ENCODE assay signal across 11 mouse cellular contexts in the genomic region with DNA sequence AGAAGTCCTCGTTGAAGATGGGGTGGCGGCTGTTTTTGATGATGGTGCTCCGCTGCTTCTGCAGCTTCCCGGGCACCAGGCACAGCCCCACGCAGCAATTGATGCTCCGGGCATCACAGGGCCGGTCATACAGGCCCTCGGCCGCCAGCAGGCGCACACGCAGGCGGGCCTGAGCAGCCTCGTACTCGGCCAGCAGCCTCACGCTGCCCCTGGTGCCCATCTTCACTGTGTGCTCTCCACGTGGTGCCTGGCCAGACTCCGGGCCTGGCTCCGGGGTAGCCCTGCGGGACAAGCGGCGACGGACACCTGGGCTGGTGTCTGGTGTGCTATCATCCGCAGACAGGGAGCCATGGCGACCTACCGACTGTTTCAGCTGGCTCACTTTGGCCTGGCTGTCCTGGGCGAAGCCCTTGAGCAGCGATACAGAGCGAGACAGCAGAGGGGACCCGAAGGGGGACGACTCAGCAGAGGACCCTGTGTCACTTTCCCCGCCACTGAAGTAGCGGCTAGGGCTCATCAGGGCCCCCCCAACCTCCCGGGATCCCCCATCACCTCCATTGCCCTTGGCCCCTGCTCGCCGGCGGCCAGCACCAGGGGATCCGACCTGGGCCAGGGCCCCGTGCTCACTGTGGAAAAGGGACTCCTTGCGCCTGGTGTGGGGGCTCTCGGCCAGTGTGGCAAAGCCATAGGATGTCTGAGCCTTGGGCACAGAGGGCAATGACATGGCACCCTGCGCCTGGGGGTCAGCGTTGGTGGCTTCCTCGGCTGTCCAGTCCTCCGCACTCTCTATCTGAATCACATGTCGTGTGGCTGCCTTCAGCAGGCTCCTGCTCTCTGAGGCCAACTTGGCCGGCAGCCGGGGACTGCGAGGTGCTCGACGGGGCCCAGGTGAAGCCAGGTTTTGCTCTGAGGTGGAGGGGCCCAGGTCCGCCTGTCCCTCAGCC. TPM values are rescaled to one million over a fixed set of nuclear protein-coding genes. Genes with fewer than 3 reads are reported as not detected.
A peak's percentile ranks its signal among the peaks of the same experiment; 100 is the strongest.
DNase-seq lines count a peak whose midpoint lies in the region; ATAC-seq lines count a peak whose summit lies in the region.
"Had no signal": no experiment of that assay in that cellular context is flagged by ENCODE, and none has a peak within 500 bp of the region (broad histone marks: within the 10 kb centered on the region; RNA-seq: fewer than 3 reads in every experiment).

No protein-coding gene starts in this region.

- ATAC-seq in forebrain, embryonic 15.5 days (replicated peaks) = 0 out of 2 replicates have a peak, but pooled peaks have one; percentile 8
- ATAC-seq in limb, embryonic 15.5 days (ENCODE audit: insufficient number of reproducible peaks, low FRiP score, low TSS enrichment, low read depth) = no peak

- H3K4me3 ChIP-seq in heart, embryonic 10.5 days = peak overlapping the region; percentile 70
- peak overlapping the region; percentile 55 for H3K4me3 ChIP-seq in forebrain, embryonic 15.5 days
- peak overlapping the region; percentile 56 for H3K4me3 ChIP-seq in limb, embryonic 15.5 days

- H3K9me3 ChIP-seq in heart, embryonic 10.5 days = no peaks in the 10 kb centered on the region
- H3K9me3 ChIP-seq in forebrain, embryonic 15.5 days = no peaks in the 10 kb centered on the region
- H3K9me3 ChIP-seq in limb, embryonic 15.5 days = no peaks in the 10 kb centered on the region

- intact Hi-C loops in heart, postnatal 36 days (cut with DNase I) = no loop called here

- H3K27me3 ChIP-seq in heart, embryonic 10.5 days (ENCODE audit: insufficient read depth, poor library complexity, severe bottlenecking) = peaks cover 65% of the 10 kb centered on the region
- peaks cover 20% of the 10 kb centered on the region for H3K27me3 ChIP-seq in forebrain, embryonic 15.5 days
- peaks cover 56% of the 10 kb centered on the region for H3K27me3 ChIP-seq in limb, embryonic 15.5 days

- no peak overlapping the region; the same call in 1 of the 2 replicates for H3K9ac ChIP-seq in forebrain, embryonic 15.5 days (replicated peaks)
- no peak overlapping the region for H3K9ac ChIP-seq in limb, embryonic 15.5 days

- DNase-seq in heart, embryonic 10.5 days (ENCODE audit: low spot score) = no peak
- DNase-seq in heart, postnatal 36 days = no peak
- peak; percentile 50 for DNase-seq in brain, adult 2 months (ENCODE audit: low read depth, low spot score)
- peak; percentile 64 for DNase-seq in testis, postnatal 10 days (ENCODE audit: low spot score)
- DNase-seq in right cerebral cortex, postnatal 14 days = no peak
- DNase-seq in yolk sac, embryonic 10.5 days (ENCODE audit: low spot score) = no peak

- WGBS in heart, embryonic 10.5 days = 9% methylated on average over 51 of the region's 51 CpGs
- 9% methylated on average over 51 of the region's 51 CpGs for WGBS in forebrain, embryonic 15.5 days
- WGBS in limb, embryonic 15.5 days = 13% methylated on average over 51 of the region's 51 CpGs

- H3K36me3 ChIP-seq in heart, embryonic 10.5 days = no peaks in the 10 kb centered on the region
- H3K36me3 ChIP-seq in forebrain, embryonic 15.5 days = no peaks in the 10 kb centered on the region
- no peaks in the 10 kb centered on the region for H3K36me3 ChIP-seq in limb, embryonic 15.5 days

- peaks cover 29% of the 10 kb centered on the region for H3K4me1 ChIP-seq in heart, embryonic 10.5 days
- peaks cover 34% of the 10 kb centered on the region for H3K4me1 ChIP-seq in forebrain, embryonic 15.5 days
- H3K4me1 ChIP-seq in limb, embryonic 15.5 days = peaks cover 28% of the 10 kb centered on the region

- H3K4me2 ChIP-seq in forebrain, embryonic 15.5 days (replicated peaks) = peak overlapping the region; percentile 22
- peak overlapping the region; percentile 95 for H3K4me2 ChIP-seq in limb, embryonic 15.5 days

- peak overlapping the region; percentile 17 for H3K27ac ChIP-seq in heart, embryonic 10.5 days
- no peak overlapping the region for H3K27ac ChIP-seq in forebrain, embryonic 15.5 days (replicated peaks)
- no peak overlapping the region for H3K27ac ChIP-seq in limb, embryonic 15.5 days

RNA-seq across cellular contexts. Expression of gene C2cd4c, which starts 1.4 kb away (rescaled TPM):
- not detected in 2 replicates for polyA plus RNA-seq in heart, embryonic 10.5 days (2016; fragmentation: Nextera tagmentation; extraction: Ambion mirVana)
- total RNA-seq in heart, postnatal 36 days (2021) = under 1 TPM in 1 of 2 experiments, not detected in 1; 0.08 TPM
- 0.22 and 0.27 TPM in 2 replicates for polyA plus RNA-seq in forebrain, embryonic 15.5 days (2015; fragmentation: Nextera tagmentation; extraction: Ambion mirVana)
- not detected in 2 replicates for polyA plus RNA-seq in limb, embryonic 15.5 days (2015; fragmentation: Nextera tagmentation; extraction: Ambion mirVana)
- polyA plus RNA-seq: spleen, adult 2 months had no signal

RNA-seq across cellular contexts. Expression of gene Shc2, which starts 25.3 kb away (rescaled TPM):
- polyA plus RNA-seq in heart, embryonic 10.5 days (2016; fragmentation: Nextera tagmentation; extraction: Ambion mirVana) = 2.7 and 6.3 TPM in 2 replicates
- 1 to 10 TPM; 1.9 to 2.5 TPM for total RNA-seq in heart, postnatal 36 days (2021)
- polyA plus RNA-seq in forebrain, embryonic 15.5 days (2015; fragmentation: Nextera tagmentation; extraction: Ambion mirVana) = 15.1 and 15.3 TPM in 2 replicates
- 7.8 and 10.1 TPM in 2 replicates for polyA plus RNA-seq in limb, embryonic 15.5 days (2015; fragmentation: Nextera tagmentation; extraction: Ambion mirVana)
- total RNA-seq: CH12.LX had no signal

RNA-seq across cellular contexts. Expression of gene Theg, which starts 25.3 kb away (rescaled TPM):
- not detected in 2 replicates for polyA plus RNA-seq in heart, embryonic 10.5 days (2016; fragmentation: Nextera tagmentation; extraction: Ambion mirVana)
- total RNA-seq in heart, postnatal 36 days (2021) = not detected
- not detected in 2 replicates for polyA plus RNA-seq in forebrain, embryonic 15.5 days (2015; fragmentation: Nextera tagmentation; extraction: Ambion mirVana)
- not detected in 2 replicates for polyA plus RNA-seq in limb, embryonic 15.5 days (2015; fragmentation: Nextera tagmentation; extraction: Ambion mirVana)
- total RNA-seq: CH12.LX had no signal

RNA-seq across cellular contexts. Expression of gene Odf3l2, which starts 33.1 kb away (rescaled TPM):
- not detected in 2 replicates for polyA plus RNA-seq in heart, embryonic 10.5 days (2016; fragmentation: Nextera tagmentation; extraction: Ambion mirVana)
- total RNA-seq in heart, postnatal 36 days (2021) = not detected
- 0.32 TPM in 1 of 2 replicates, not detected in the other for polyA plus RNA-seq in forebrain, embryonic 15.5 days (2015; fragmentation: Nextera tagmentation; extraction: Ambion mirVana)
- 0.12 TPM in 1 of 2 replicates, not detected in the other for polyA plus RNA-seq in limb, embryonic 15.5 days (2015; fragmentation: Nextera tagmentation; extraction: Ambion mirVana)
- total RNA-seq: CH12.LX had no signal
- polyA plus RNA-seq: gonadal fat pad, adult 2 months; spleen, adult 2 months had no signal

RNA-seq across cellular contexts. Expression of gene Madcam1, which starts 51.9 kb away (rescaled TPM):
- 0.38 and 1.3 TPM in 2 replicates for polyA plus RNA-seq in heart, embryonic 10.5 days (2016; fragmentation: Nextera tagmentation; extraction: Ambion mirVana)
- total RNA-seq in heart, postnatal 36 days (2021) = not detected
- 0.95 and 1.3 TPM in 2 replicates for polyA plus RNA-seq in forebrain, embryonic 15.5 days (2015; fragmentation: Nextera tagmentation; extraction: Ambion mirVana)
- polyA plus RNA-seq in limb, embryonic 15.5 days (2015; fragmentation: Nextera tagmentation; extraction: Ambion mirVana) = 5.4 and 5.8 TPM in 2 replicates

Comparison
In these comparisons a context has a peak if more than half of its experiments do, and no peak if none do; other contexts are left out.
1. DNase-seq: peak in brain, adult 2 months (single experiment) and testis, postnatal 10 days (single experiment); none in heart, embryonic 10.5 days (single experiment), heart, postnatal 36 days (0 of 2), right cerebral cortex, postnatal 14 days (single experiment) and yolk sac, embryonic 10.5 days (single experiment).
2. Peak in every context shown above with its lines, with median percentiles within 50 percentile points of each other: H3K4me3 ChIP-seq.